Mouse (Mus musculus) lung, postnatal 36 days (tissue): Measurements from ENCODE around the gene Nid2.

Source experiments
- DNase-seq: peaks from one replicate; pipeline ENCODE4 v3.0.0; 2022; ENCODE audit warnings: mixed read lengths

The Nid2 gene

DNA sequence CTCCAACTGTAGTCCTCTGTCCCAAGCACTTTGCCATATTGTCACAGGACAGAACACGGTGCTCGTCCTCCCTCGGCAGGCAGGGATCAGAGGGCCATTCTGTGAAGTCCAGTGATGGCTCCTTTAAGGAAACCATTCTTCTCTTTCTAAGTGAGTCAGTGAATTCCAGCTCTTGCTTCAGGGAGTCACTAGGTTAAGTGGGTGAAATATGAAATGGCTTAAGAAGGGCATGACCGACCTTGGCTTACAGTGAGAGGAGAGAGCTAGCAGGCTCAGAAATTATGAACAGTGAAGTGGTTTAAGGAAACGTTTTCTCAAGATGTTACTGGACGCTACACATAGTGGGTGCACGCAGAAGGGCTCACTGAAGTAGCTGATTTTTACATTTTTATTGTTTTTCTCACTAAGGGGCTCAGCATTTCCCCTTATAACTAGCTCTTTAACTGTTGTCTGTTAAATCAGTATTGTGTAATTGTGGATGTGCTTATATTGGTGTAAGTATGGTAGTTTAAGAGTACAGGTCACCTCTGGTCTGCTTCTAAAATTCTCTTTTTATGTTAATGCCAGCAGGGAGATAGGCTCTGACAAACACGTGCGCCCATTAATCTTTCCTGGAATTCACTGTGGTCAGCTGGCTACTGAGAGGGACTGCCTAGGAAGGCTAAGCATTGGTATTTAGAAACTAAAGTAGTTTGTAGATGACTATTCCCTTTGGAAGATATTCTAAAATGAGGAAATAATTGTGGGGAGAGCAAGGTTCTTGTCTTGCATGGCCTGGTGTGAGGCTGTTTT, 34.9 kb downstream of the Nid2 start:
- DNase-seq, result no peak

DNA sequence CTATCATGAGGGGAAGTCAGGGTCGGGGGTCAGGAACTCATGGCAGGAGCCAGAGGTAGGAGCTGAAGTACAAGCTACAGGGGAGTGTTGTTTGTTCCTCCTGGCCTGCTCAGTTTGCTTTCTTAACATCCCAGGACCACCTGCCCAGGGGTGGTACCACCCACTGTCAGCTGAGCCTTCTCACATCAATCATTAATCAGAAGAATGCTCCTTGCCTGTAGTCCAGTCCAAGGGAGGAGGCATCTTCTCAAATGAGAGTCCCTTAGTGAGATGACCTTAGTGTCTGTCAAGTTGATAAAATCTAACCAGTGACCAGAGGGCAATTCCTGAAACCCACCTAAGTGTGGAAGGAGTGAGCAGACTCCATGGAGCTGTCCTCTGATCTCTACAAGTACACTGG, 37.4 kb downstream of the Nid2 start:
- no peak for DNase-seq

DNA sequence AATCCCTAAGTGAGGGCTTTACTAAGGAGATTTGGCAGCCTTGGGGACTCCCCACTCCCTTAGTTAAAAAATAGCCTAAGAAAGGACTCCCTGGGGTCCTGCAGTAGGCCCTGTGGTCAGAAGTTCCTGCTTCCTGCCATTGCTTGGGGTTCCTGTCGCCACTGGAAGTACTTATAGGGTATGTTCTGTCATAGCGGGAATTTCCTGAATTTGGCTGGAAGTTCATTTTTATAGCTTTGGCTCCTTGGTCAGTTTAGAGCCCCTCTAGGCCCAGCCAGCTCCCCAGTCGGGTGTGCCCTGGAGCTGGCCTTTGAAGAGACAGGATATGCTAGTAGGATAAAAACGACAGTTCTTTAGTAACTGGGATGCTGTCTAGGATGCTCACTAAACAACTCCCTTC, 43.8 kb downstream of the Nid2 start:
- no peak for DNase-seq

DNA sequence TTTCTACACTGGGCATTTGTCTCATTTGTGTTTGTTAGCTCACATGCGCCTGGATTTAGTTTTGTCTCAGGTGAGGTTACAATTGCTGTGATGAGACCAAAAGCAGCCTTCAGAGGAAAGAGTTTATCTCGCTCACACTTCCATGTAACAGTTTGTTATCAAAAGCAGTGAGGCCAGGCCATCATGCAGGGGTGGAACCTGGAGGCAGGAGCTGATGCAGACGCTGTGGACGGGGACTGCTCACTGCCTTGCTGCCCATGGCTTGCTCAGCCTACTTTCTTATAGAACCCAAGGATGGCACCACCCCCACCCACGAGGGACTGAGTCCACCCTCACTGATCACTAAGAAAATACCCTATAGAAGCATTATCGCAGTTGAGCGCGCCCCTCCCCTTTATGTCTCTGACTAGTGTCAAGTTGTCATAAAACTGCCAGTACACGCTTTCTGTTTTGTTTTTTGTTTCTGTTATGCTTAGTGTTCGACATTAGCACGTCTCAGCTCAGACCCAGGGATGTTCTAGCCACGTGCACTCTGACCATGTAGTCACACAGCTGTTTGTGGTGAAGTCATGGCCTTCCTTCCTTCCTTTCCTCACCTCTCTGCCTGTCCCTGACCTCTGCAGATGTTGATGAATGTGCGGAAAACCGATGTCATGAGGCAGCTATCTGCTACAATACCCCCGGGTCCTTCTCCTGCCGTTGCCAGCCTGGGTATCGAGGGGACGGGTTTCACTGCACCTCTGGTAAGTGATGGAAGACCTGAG, 45.7 kb downstream of the Nid2 start:
- no peak for DNase-seq

DNA sequence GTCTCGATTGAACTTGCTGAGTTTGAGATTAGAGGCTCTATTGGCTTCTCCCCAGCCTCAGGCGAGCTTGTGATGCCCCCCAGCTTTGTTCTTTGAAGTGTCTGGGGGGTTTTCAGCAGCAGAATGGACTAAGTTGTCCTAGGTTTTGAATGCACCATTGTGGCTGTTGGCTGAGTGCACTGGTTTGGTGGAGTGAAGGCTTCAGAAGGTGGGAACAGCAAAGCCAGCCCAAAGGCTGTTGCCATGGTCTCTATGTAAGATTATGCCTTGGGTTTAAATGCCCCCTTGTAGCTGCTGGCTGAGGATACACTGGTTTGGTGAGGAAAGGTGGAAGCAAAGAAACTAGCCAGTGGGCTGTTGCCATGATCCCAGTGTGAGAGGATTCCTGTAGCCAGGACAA, 49.4 kb downstream of the Nid2 start:
- DNase-seq, result no peak

DNA sequence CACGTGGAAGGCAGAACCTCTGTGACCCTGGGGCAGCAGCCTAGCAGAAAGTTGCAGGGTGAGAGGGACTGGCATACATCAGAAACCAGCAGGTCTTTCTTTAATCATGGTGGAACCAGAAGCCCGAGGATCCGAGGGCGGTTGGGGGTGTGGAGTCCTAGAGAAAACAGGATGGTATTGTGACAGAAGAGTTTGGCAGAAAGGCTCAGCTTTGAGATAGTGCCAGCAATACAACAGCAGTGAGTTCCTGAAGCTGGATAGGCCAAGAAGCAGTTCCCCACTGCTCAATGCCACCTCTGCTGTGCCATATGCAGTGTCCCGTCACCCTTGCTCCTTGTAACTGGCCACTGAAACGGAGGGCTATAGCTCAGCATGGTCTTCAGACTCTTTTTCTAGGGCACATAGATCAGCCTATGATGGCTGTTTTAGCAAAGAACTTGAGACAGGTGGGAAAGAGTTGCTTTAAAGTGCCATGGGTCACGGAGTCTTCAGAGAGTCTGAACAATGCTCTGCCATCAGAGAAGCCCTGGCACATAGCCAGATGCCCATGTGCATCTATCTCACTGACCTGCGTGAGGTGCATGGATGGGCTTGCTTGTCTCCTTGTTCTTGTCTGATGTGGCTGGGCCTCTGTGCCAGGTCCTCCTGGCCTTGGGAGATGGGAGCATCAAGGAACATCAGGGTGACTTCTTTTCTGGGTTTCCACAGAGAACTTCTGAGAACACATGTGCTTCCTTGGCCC, 50.6 kb downstream of the Nid2 start:
- DNase-seq, result no peak

DNA sequence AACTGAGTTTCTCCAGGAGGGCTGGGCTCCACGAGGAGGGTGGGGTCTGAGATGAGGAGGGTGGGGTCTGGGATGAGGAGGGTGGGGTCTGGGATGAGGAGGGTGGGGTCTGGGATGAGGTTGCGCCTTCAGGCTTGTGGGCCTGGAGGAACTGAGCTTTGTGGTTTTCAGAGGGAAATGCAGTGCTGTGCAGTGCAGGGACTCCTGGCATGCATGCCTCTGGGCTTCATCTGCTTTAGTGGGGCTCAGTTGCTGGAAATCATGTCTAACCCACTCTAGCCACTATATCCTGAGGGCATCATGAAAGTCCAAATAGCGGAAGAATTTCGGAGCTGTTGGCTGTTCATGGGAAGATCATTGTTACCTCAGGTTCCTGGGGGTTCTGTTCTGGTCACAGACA, 52.2 kb downstream of the Nid2 start:
- no peak for DNase-seq

DNA sequence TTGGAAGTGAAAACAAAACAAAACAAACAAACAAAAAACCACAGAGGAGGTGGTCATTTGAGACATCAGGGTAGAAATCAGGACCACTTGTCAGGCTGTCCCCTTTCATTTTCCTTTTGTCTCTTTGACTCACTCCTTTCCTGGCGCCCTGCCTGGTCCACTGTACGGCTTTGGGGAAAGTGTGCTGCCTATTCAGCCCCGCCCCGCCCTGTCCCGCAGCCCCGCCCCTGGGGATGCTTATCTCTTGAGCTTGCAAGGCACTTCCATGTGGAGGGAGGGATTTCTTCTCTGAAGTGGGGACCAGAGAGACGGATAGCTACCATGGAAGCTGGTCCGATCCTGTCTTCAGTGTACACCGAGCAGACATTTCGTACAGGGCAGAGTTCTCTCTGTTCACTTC, 52.6 kb downstream of the Nid2 start:
- DNase-seq, result peak; percentile 35

DNA sequence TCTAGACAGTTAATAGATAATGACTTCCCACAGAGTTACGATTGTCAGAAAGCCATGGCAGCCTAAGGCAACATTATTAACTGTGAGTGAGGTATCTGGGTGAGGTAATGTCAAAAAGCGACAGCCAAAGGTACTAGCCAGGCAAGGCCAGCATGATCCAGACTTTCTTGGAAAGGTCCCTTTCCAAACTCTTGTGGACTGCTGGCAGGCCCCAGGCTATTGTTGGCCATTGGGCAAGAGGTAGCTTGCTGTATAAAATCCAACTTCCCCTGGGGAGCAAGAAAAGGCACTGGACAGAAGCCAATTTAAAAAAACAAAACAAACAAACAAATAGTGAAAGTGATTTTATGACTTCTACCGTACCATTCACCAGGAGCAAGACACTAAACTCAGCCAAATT, 56.3 kb downstream of the Nid2 start:
- DNase-seq, result no peak

DNA sequence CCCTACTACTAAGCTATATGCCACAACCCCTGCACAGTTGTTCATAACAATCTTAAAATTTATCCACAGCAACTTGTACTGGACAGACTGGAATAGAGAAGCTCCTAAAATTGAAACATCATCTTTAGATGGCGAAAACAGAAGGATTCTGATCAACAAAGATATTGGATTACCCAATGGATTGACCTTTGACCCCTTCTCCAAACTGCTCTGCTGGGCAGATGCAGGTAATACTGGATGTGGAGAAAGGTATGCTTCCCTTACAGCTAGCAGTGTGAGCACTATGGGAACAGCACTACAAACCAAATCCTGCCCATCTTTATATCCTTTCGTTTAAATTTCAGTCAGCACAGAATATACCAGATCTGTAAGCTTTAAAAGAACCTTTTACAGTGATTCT, 56.8 kb downstream of the Nid2 start:
- no peak for DNase-seq

DNA sequence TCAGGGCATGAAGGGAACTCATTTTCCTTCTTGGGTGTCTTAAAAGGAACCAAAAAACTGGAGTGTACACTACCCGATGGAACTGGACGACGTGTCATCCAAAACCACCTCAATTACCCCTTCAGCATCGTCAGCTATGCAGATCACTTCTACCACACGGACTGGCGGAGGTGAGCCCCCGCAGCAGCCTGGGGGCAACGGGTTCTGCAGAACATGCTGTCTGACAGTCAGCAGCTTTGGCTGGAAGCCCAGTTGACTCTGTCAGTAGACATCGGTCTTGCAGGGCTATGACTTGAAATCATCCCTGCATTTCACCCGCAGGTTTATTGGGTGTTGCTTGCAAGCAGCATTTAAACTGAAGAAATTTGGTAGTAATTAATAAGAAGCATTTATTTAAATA, 58.9 kb downstream of the Nid2 start:
- no peak for DNase-seq

DNA sequence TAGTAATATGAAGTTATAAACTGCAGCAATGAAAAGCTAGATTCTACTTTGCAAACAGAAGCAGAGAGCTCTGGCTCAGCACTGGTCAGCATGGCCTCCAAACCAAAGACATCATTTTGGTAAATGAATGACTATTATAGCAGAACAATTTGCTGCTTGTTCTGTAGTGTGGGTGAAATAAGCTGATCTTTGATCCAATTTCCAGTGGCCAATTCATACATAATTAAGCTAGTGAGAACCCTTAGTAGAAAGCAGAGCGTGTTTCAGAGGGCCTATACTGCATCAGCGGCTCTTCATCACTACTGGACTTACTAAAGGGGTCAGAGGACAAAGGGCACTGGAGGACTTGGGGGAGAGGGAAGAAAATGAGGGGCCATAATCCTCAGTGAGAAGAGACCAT, 62.0 kb downstream of the Nid2 start:
- no peak for DNase-seq

DNA sequence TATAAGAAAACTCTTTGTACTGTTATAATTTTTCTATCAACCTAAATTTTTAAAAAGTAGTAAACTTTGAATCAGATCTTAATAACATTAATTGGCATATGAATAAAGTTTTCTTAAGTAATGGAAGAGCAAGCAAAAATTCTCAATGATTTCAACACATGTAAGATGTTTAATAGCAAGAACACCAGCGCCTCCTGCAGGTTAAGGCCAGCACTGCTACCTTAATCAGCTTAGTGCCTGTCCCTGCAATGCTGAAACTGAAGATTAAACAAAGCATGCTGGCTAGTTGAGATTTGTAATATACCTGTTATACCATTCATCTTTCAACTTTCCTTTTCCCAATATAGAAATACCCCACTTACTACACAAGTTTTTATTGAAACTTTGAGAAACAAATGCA, 66.9 kb downstream of the Nid2 start:
- DNase-seq, result peak; percentile 95

DNA sequence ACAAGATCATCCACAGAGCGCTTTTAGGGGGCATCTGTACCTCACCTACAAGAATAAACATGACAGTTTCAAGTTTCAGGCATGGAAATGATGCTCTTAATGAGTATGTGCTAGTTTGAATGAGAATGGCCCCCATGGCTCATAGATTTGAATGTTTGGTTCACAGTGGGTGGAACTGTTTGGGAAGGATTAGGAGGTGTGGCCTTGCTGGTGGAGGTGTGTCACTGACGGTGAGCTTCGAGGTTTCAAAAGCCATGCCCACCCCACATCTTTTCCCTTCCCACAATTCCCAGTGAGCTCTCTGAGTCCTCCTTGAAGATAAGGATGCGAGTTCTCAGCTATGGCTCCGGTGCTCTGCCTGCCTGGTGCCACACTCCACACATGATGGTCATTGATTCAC, 70.6 kb downstream of the Nid2 start:
- DNase-seq, result no peak

DNA sequence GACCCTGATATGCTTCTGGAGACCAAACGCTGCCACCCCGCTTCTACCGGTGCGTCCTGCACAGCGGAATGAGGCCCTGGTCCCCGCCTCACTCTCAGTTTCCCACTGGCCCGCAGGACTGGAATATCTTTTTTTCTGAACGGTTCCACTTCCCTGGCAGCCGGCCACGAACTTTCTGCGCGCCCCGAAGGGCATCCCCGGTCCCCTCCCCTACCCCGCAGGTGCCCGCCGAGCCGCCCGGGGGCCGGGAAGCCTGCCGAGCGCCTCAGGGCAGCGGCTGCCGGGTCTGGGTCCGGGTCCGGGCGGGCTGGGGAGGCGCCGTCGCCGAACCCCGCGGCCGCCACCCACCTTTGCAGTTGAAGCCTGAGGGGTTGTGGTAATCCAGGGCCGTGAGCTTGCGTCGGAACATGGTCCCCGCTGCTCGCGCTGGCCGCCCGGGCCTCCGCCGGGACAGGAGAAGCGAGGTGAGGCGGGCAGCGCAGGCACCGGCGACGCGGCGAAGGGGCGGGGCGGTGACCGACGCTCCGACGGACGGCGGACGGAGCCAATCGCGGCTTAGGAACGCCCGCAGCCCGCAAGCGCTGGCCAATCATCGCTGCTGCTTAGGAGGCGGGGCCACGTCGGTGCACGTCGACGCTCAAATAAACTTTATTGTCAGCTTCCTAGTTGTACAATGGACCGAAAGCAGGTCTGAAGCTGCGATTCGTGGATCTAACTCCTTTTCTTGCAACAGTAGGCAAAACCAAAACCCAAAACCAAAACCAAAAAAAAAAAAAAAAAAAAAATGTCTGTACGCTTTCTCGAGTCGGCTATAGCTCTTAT, 72.5 kb downstream of the Nid2 start, which contains the start of gene Rtraf:
TSS of gene Rtraf (minus strand) at position 504 of the 822 bp plus-strand sequence.
- peak; percentile 93 for DNase-seq

DNA sequence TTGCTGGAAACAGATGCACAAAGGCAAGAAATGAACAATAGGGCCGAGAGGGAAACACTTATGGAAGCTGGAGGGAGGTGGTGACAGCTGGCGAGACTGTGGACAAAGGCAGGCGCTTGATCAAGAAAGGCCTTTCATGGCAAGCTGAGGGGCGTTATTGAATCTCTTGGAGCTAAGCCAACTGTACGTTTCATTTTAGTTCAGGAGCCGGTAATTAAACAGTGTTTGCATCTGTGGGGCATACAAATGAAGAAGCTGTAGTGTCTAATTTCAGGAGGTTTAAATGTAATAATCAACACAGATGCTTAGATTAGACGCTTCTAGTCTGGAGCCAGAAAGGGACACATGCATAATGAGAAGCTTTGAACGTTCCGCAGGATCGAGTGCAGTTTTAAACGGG, 74.4 kb downstream of the Nid2 start:
- DNase-seq, result no peak

DNA sequence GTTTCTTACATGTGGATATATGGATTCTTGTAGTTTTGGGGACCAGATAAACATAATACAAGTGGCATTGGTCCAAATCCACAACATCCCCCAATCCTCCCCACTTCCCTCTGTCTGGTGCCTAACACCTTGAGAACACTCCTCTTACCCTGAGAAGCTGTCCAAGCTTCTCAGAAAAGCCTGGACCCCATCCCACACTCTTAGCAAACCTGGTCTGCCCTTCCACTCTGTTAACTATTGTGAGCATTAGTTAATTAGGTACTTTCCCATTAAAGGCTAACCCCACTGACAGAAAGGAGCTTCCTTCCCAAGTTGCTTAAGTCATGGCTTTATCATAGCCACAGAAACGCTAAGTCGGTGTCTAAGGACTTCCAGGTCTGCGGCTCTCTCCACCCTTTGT, 85.2 kb downstream of the Nid2 start:
- no peak for DNase-seq

DNA sequence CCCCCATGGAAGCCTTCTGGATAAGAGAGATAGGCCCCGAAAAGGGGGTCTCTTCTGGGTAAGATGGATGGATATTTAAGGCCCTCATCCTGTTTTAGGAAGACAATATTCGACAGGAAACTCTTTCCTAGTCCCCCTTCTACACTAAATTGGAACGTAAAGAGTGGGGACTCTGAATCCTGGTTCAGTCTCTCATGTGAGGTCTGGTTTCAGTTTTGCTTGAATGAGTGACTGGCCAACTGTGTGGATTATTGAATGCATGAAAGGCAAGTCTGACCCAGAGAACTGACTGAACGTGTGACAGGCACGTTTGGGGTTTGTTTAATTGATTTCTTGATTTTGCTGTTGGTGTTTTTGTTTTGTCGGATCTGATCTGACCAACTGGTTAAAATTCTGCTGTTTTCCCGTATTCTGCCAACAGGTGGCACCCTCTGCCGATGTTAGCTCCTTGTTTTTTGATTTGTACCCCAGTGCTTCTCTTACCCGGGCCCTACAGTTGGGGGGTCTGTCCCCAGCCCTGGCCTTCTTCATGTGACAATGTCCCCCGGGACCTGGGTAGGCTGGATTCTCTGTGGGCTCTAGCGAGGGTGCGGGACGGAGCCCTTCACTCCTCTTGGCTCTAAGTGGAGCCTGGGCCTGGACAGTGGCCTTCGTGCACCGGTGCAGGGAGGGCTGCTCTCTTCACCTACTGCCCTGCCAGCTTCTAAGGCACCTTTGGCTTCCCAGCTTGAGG, 88.7 kb downstream of the Nid2 start:
- DNase-seq, result peak; percentile 80

DNA sequence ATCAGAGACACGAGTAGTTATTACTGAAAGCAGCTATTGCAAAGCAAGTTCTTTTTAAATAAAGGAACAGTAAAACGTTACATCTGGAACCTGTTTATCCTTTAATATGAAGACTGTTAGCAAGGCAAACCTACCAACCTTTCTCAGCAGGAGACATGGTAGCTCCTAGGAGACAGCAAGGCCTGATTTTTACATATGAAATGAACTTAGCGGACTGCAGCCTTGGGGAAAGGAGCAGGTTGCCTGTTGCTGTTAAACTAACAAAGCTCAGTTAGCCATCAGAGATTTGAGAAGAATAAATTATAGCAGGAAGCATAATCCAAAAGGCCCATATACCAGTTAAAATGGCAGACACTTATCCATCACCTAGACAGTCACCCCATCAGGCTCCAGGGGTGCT, 102.4 kb downstream of the Nid2 start:
- DNase-seq, result no peak

DNA sequence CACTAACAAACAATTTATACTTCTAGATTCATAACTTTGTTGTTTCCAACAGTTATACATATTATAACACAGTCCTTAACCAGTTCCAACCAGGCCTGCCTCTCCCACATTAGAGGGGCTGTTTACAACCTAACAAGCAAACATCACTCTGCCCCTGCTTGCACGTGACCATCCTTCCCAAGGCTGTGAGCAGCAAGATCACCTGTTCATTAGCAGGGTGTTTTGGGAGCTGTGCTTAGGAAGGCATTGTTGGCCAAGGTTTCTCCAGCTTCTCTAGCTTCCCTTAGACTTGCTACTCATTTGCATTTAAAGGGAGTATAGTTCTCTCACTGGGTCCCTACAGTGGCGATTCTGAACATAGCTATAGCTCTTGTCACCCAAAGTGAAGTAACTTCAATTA, 107.2 kb downstream of the Nid2 start:
- DNase-seq, result no peak

DNA sequence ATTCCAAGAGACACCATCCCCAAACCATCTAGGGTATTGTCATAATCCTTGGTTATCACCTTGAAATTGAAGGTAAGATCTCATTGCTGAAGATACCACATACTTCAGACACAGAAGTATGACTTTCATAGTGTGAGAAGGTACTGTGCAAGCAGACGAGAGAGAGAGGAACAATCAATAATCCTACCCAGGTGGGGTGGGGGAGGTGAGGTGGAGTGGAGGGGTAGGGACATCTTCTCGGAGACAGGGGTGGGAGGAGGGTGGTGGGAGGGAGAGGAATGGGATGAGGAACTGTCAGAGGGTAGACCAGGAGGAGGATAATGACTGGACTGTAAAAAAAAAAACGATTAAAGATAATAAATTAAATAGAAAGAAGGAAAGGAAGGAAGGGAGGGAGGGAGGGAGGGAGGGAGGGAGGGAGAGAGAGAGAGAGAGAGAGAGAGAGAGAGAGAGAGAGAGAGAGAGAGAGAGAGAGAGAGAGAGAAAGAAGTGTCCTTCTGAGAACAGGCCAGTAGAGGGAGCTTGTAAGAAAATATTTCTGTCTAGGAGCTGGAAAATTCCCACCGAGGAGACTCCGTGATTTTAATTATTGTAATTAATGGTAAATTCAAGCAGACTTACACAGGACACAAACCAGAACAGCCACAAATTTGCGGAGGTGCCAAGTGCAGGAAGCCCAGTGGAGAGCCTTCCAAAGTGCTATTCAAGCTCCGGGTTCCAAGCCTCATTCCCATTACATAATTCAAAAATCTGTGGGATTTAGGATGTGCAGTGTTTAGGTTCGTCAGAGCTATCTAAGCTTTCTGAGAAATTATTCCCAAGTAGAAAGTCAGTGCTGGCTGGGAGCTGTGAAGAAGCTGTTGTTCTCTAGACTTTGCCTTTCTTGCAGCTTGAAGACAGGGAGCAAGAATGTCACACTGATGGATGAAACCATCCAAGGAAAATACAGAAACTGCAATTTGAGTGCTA, 108.0 kb downstream of the Nid2 start:
- DNase-seq, result peak; percentile 43
